Mouse (Mus musculus) neural tube, embryonic 13.5 days (tissue): ENCODE measurements around the gene Pgp. TPM values are rescaled to one million over a fixed set of nuclear protein-coding genes. Genes with fewer than 3 reads are reported as not detected.

ENCODE experiments used
- ATAC-seq: fragments of 200-750 bp; cut with Nextera tagmentation; 2 replicates; pipeline ENCODE4 v1.8.0; 2017; ENCODE audit warnings: low read depth, mild to moderate bottlenecking, moderate TSS enrichment, moderate library complexity
- H3K27ac ChIP-seq: fragments of 300-500 bp; sonication (generic); replicated peaks from 2 replicates; pipeline ENCODE4 v1.5.1; 2015; ENCODE audit warnings: moderate library complexity, mild to moderate bottlenecking, inconsistent platforms
- H3K27me3 ChIP-seq: fragments of 300-500 bp; sonication (generic); 2 replicates; pipeline ENCODE4 v1.6.1; 2015; ENCODE audit warnings: mild to moderate bottlenecking, inconsistent platforms
- H3K36me3 ChIP-seq: fragments of 300-500 bp; sonication (generic); 2 replicates; pipeline ENCODE4 v1.6.1; 2015; ENCODE audit warnings: mild to moderate bottlenecking, inconsistent platforms
- H3K4me1 ChIP-seq: fragments of 300-500 bp; sonication (generic); replicated peaks from 2 replicates; pipeline ENCODE4 v1.6.1; 2015; ENCODE audit warnings: inconsistent platforms
- H3K4me2 ChIP-seq: fragments of 300-500 bp; sonication (generic); 2 replicates; pipeline ENCODE4 v1.6.1; 2015; ENCODE audit warnings: inconsistent platforms, mild to moderate bottlenecking, moderate library complexity
- H3K4me3 ChIP-seq: fragments of 300-500 bp; sonication (generic); 2 replicates; pipeline ENCODE4 v1.5.1; 2015; ENCODE audit warnings: mild to moderate bottlenecking, inconsistent platforms
- H3K9ac ChIP-seq: fragments of 300-500 bp; sonication (generic); 2 replicates; pipeline ENCODE4 v1.6.1; 2015; ENCODE audit warnings: moderate library complexity, mild to moderate bottlenecking, inconsistent platforms
- H3K9me3 ChIP-seq: fragments of 300-500 bp; sonication (generic); 2 replicates; pipeline ENCODE4 v1.6.1; 2016; ENCODE audit warnings: inconsistent platforms
- WGBS: fragments of 180-500 bp; shearing (Covaris S2); methylation state at CpG from one replicate; pipeline ENCODE4 v1.1.7; 2015; 5-methylcytosine and 5-hydroxymethylcytosine counted together
- polyA plus RNA-seq: library from polyadenylated mRNA; unstranded; fragments of >200 nt; fragmentation: Nextera tagmentation; extraction: Ambion mirVana; gene quantifications from 2 replicates; pipeline ENCODE4 v1.2.1, GENCODE M21; 2015

Gene Pgp
- polyA plus RNA-seq, 1 experiment from 2014 or later: 57.4 TPM

- Histone ChIP-seq H3K9me3 (no peaks in the 10 kb centered on the region), H3K4me3 (no peak overlapping the region), H3K36me3 (no peaks in the 10 kb centered on the region), H3K9ac (no peak overlapping the region), H3K27ac (no peak overlapping the region), H3K4me2 (no peak overlapping the region), H3K27me3 (no peaks in the 10 kb centered on the region), H3K4me1 (no peaks in the 10 kb centered on the region)
- no peak for ATAC-seq
- 56% methylated on average over 6 of the region's 6 CpGs for WGBS
These were observed 6.6 kb upstream of the Pgp start for GRCm38 (mm10) chr17:24463374-24464133.

GRCm38 (mm10) chr17:24468636-24469246 is 1.5 kb upstream of the Pgp start:
- ATAC-seq: no peak
- no peak overlapping the region for H3K4me3 ChIP-seq
- WGBS: 85% methylated on average over 5 of the region's 5 CpGs

GRCm38 (mm10) chr17:24469336-24469909 is 769 bp upstream of the Pgp start:
- ATAC-seq: no peak
- peaks cover 42% of the 10 kb centered on the region for H3K4me1 ChIP-seq
- H3K9ac ChIP-seq: peak overlapping the region; percentile 73
- H3K27ac ChIP-seq: peak overlapping the region; percentile 91
- 18% methylated on average over 7 of the region's 7 CpGs for WGBS
- peaks cover 16% of the 10 kb centered on the region for H3K36me3 ChIP-seq
- H3K9me3 ChIP-seq: no peaks in the 10 kb centered on the region
- H3K4me2 ChIP-seq: peak overlapping the region; percentile 100
- H3K27me3 ChIP-seq: no peaks in the 10 kb centered on the region
- peak overlapping the region; percentile 91 for H3K4me3 ChIP-seq

More at GRCm38 (mm10) chr17:24468636-24469246, 1.5 kb upstream of the Pgp start:
- H3K36me3 ChIP-seq: peaks cover 9% of the 10 kb centered on the region
- no peak overlapping the region for H3K9ac ChIP-seq
- no peak overlapping the region for H3K4me2 ChIP-seq
- H3K27me3 ChIP-seq: no peaks in the 10 kb centered on the region
- H3K27ac ChIP-seq: no peak overlapping the region
- no peaks in the 10 kb centered on the region for H3K9me3 ChIP-seq
- H3K4me1 ChIP-seq: peaks cover 35% of the 10 kb centered on the region

- Histone ChIP-seq H3K4me1 (peaks cover 49% of the 10 kb centered on the region), H3K4me3 (peak overlapping the region; percentile 91), H3K27ac (peak overlapping the region; percentile 91), H3K4me2 (peak overlapping the region; percentile 100), H3K9me3 (no peaks in the 10 kb centered on the region), H3K9ac (peak overlapping the region; percentile 90), H3K27me3 (no peaks in the 10 kb centered on the region), H3K36me3 (peaks cover 31% of the 10 kb centered on the region)
- WGBS: 1% methylated on average over 66 of the region's 68 CpGs
- ATAC-seq: peak; percentile 44
These were observed 722 bp downstream of the Pgp start for GRCm38 (mm10) chr17:24470701-24471527.

- Histone ChIP-seq H3K9me3 (no peaks in the 10 kb centered on the region), H3K27me3 (no peaks in the 10 kb centered on the region), H3K27ac (no peak overlapping the region), H3K9ac (peak overlapping the region; percentile 90), H3K36me3 (peaks cover 47% of the 10 kb centered on the region), H3K4me3 (peak overlapping the region; percentile 91), H3K4me1 (peaks cover 53% of the 10 kb centered on the region), H3K4me2 (peak overlapping the region; percentile 100)
- 73% methylated on average over 4 of the region's 4 CpGs for WGBS
- ATAC-seq: no peak
These were observed 2.3 kb downstream of the Pgp start for GRCm38 (mm10) chr17:24472512-24472911.

GRCm38 (mm10) chr17:24473612-24474275 is 3.6 kb downstream of the Pgp start, which contains the start of gene Bricd5:
Gene Bricd5 (plus strand): TSS chr17:24473884.
- 80% methylated on average over 6 of the region's 6 CpGs for WGBS
- peak within 1 kb of the TSS; percentile 90 for H3K9ac ChIP-seq
- no peaks in the 10 kb centered on the region for H3K9me3 ChIP-seq
- no peak for ATAC-seq
- H3K27ac ChIP-seq: 0 out of 2 replicates have a peak within 1 kb of the TSS, but pooled peaks have one; percentile 28
- peaks cover 47% of the 10 kb centered on the region for H3K36me3 ChIP-seq
- peak within 1 kb of the TSS; percentile 100 for H3K4me2 ChIP-seq
- H3K27me3 ChIP-seq: no peaks in the 10 kb centered on the region
- no peak within 1 kb of the TSS for H3K4me3 ChIP-seq
- peaks cover 62% of the 10 kb centered on the region for H3K4me1 ChIP-seq

GRCm38 (mm10) chr17:24474557-24474956 is 4.4 kb downstream of the Pgp start:
- no peaks in the 10 kb centered on the region for H3K27me3 ChIP-seq
- H3K27ac ChIP-seq: 0 out of 2 replicates have a peak overlapping the region, but pooled peaks have one; percentile 28
- no peaks in the 10 kb centered on the region for H3K9me3 ChIP-seq
- 76% methylated on average over 5 of the region's 5 CpGs for WGBS
- H3K36me3 ChIP-seq: peaks cover 47% of the 10 kb centered on the region
- H3K4me3 ChIP-seq: no peak overlapping the region
- H3K9ac ChIP-seq: no peak overlapping the region
- H3K4me1 ChIP-seq: peaks cover 60% of the 10 kb centered on the region
- H3K4me2 ChIP-seq: no peak overlapping the region
- no peak for ATAC-seq

- peaks cover 47% of the 10 kb centered on the region for H3K36me3 ChIP-seq
- ATAC-seq: no peak
- peaks cover 67% of the 10 kb centered on the region for H3K4me1 ChIP-seq
These were observed 5.4 kb downstream of the Pgp start for GRCm38 (mm10) chr17:24475586-24475985.

GRCm38 (mm10) chr17:24476022-24476776 is 6.0 kb downstream of the Pgp start:
- 94% methylated on average over 10 of the region's 10 CpGs for WGBS
- no peak for ATAC-seq
- Histone ChIP-seq H3K9ac (no peak overlapping the region), H3K9me3 (no peaks in the 10 kb centered on the region), H3K27ac (no peak overlapping the region), H3K27me3 (no peaks in the 10 kb centered on the region), H3K4me3 (no peak overlapping the region), H3K4me1 (peaks cover 61% of the 10 kb centered on the region), H3K4me2 (no peak overlapping the region), H3K36me3 (peaks cover 47% of the 10 kb centered on the region)

More at GRCm38 (mm10) chr17:24475586-24475985, 5.4 kb downstream of the Pgp start:
- Histone ChIP-seq H3K27me3 (no peaks in the 10 kb centered on the region), H3K4me3 (no peak overlapping the region), H3K4me2 (no peak overlapping the region), H3K27ac (no peak overlapping the region), H3K9ac (no peak overlapping the region), H3K9me3 (no peaks in the 10 kb centered on the region)
- 96% methylated on average over 6 of the region's 6 CpGs for WGBS

GRCm38 (mm10) chr17:24477053-24477984 is 7.1 kb downstream of the Pgp start:
- WGBS: 94% methylated on average over 20 of the region's 20 CpGs
- peak overlapping the region; percentile 64; the same call in 1 of the 2 replicates for H3K4me2 ChIP-seq
- H3K36me3 ChIP-seq: peaks cover 47% of the 10 kb centered on the region
- peak overlapping the region; percentile 71 for H3K4me3 ChIP-seq
- peaks cover 50% of the 10 kb centered on the region for H3K4me1 ChIP-seq
- H3K9me3 ChIP-seq: no peaks in the 10 kb centered on the region
- H3K9ac ChIP-seq: peak overlapping the region; percentile 83
- no peak for ATAC-seq
- H3K27ac ChIP-seq: no peak overlapping the region
- no peaks in the 10 kb centered on the region for H3K27me3 ChIP-seq
